Mouse (Mus musculus): ENCODE results near the gene Pla2g7. TPM values are rescaled to one million over a fixed set of nuclear protein-coding genes. Genes with fewer than 3 reads are reported as not detected.

Pla2g7 gene
- polyA plus RNA-seq, 2 experiments = 5.0 to 9.9 TPM

DNA sequence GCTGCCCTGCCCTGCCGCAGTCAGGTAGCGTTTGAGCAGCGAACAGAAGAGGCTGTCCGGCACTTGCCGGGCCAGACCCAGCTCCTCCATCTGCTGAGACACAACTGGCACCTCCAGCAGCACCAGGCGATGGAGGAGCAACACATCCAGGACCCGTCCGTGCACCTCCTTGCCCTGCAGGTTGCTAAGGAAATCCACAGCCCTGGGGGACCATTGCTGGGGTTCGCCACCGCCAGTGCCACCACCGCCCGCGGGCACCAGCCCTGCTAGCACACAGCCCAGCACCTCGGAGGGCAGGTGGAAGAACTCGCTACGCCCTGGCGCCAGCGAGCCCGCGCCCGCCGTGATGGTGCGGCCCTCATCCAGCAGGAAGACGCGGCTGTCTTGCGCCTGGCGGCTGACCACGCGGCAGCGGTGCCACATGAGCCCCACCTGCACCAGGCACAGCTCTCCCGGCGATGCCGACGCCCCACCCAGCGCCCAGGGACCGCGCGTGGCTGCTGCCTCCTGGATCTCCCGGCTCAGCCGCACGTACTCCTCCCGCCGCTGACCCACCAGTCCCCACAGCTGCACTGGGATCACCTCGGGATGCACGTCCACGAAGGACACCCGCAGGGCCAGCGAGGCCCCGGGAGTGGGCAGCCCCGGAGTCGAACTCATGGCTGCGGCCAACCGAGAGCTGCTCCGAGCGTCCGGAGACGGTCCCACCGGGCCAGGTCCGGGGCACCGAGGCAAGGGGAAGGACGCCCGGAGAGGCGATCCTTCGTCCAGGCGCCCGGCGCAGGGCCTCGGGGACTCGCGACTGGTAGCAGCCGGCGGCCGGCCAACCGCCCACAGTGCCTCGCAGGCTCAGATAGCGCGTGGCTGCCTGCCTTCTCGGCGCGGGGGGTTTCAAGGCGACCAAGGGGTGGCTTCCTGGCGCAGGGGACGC is 61.9 kb downstream of the Pla2g7 start, which contains the start of gene Tdrd6:
Tdrd6 (minus strand) TSS at position 804 of the 931 bp plus-strand sequence.
- no peak for ATAC-seq (ENCODE audit: insufficient read depth)
- no peak for DNase-seq (ENCODE audit: low read depth in 3 of 3, low spot score in 3 of 3)

DNA sequence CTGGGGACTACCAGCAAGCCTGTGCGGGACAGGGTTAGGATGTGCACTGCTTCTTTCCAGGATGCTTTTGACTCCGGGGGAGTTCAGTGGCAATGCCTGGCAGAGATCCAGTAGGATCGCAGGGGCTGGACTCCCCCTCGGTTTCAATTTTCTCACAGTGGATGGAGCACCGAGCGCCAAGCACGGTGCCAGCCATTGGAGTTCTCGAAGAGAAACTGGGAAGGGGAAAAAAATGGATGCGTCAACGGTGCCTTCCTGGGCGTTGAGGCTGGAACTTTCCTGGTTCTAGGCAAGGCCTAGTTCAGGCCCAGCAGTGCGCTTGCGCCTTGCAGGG is 62.5 kb downstream of the Pla2g7 start:
- no peak for ATAC-seq (ENCODE audit: insufficient read depth)
- no peaks in the 10 kb centered on the region for H3K4me1 ChIP-seq (replicated peaks; ENCODE audit: control insufficient read depth in 2 of 2, insufficient read depth in 2 of 2, low read length in 1 of 2)
- peaks cover 21% of the 10 kb centered on the region for H3K27me3 ChIP-seq (ENCODE audit: control insufficient read depth, insufficient read depth, low read length)
- H3K27ac ChIP-seq = no peak overlapping the region
- H3K4me3 ChIP-seq (ENCODE audit: insufficient read depth in 1 of 2, low read depth in 2 of 2, low read length in 2 of 2) = no peak overlapping the region
- WGBS (ENCODE audit: insufficient replicate concordance) = 52% methylated on average over 13 of the region's 13 CpGs
- no peak for TF ChIP-seq EP300 (IDR thresholded peaks at IDR 0.05; ENCODE audit: low read depth)
- no peak for TF ChIP-seq CTCF (IDR thresholded peaks at IDR 0.05; ENCODE audit: low read depth)
- H3K9ac ChIP-seq (replicated peaks) = no peak overlapping the region
- no peak for DNase-seq (ENCODE audit: low read depth in 3 of 3, low spot score in 3 of 3)
- H3K9me3 ChIP-seq (ENCODE audit: control insufficient read depth, low read length) = no peaks in the 10 kb centered on the region
- no peaks in the 10 kb centered on the region for H3K36me3 ChIP-seq (replicated peaks; ENCODE audit: control insufficient read depth, insufficient read depth, low read depth)
- no peak overlapping the region for H3K4me2 ChIP-seq (ENCODE audit: low read depth)

More for the DNA sequence above, 61.9 kb downstream of the Pla2g7 start, which contains the start of gene Tdrd6:
- Histone ChIP-seq H3K9ac (replicated peaks) (no peak within 1 kb of the TSS), H3K36me3 (replicated peaks; ENCODE audit: control insufficient read depth, insufficient read depth, low read depth) (no peaks in the 10 kb centered on the region), H3K4me3 (ENCODE audit: insufficient read depth in 1 of 2, low read depth in 2 of 2, low read length in 2 of 2) (no peak within 1 kb of the TSS; a peak in 1 of 4 replicates), H3K4me2 (ENCODE audit: low read depth) (peak within 1 kb of the TSS; percentile 28), H3K27ac (no peak within 1 kb of the TSS), H3K27me3 (ENCODE audit: control insufficient read depth, insufficient read depth, low read length) (peaks cover 21% of the 10 kb centered on the region), H3K4me1 (replicated peaks; ENCODE audit: control insufficient read depth in 2 of 2, insufficient read depth in 2 of 2, low read length in 1 of 2) (no peaks in the 10 kb centered on the region), H3K9me3 (ENCODE audit: control insufficient read depth, low read length) (no peaks in the 10 kb centered on the region)
- WGBS (ENCODE audit: insufficient replicate concordance) = 6% methylated on average over 83 of the region's 83 CpGs
- no peak for TF ChIP-seq EP300 (IDR thresholded peaks at IDR 0.05; ENCODE audit: low read depth)

DNA sequence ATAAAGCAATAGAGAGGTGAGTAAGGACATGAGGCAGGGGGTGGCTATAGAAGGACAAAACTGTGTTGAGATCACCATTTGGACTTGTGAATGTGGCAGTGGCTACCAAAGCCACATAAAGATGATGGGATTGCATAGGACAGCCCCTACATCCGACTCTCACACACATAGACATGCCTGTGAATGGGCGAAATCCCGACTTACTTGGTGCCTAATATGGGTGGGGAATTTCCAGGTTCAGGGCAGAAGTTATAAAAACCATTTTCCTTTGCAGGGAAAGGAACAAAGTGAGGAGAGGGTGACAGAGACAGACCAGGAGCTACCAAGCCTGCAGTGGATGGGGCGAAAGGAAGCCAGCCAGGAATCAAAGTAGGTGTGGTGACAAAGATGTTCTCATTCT is 69.2 kb downstream of the Pla2g7 start:
- TF ChIP-seq EP300 (IDR thresholded peaks at IDR 0.05; ENCODE audit: low read depth) = no peak
- TF ChIP-seq CTCF (IDR thresholded peaks at IDR 0.05; ENCODE audit: low read depth) = no peak
- WGBS (ENCODE audit: insufficient replicate concordance) = 67% methylated on average over 4 of the region's 4 CpGs
- no peaks in the 10 kb centered on the region for H3K4me1 ChIP-seq (replicated peaks; ENCODE audit: control insufficient read depth in 2 of 2, insufficient read depth in 2 of 2, low read length in 1 of 2)
- no peaks in the 10 kb centered on the region for H3K36me3 ChIP-seq (replicated peaks; ENCODE audit: control insufficient read depth, insufficient read depth, low read depth)
- H3K4me3 ChIP-seq (ENCODE audit: insufficient read depth in 1 of 2, low read depth in 2 of 2, low read length in 2 of 2) = no peak overlapping the region
- ATAC-seq (ENCODE audit: insufficient read depth) (no peak), DNase-seq (ENCODE audit: low read depth in 3 of 3, low spot score in 3 of 3) (no peak)
- H3K9ac ChIP-seq (replicated peaks) = no peak overlapping the region
- H3K27me3 ChIP-seq (ENCODE audit: control insufficient read depth, insufficient read depth, low read length) = no peaks in the 10 kb centered on the region
- H3K27ac ChIP-seq = no peak overlapping the region
- H3K4me2 ChIP-seq (ENCODE audit: low read depth) = no peak overlapping the region
- H3K9me3 ChIP-seq (ENCODE audit: control insufficient read depth, low read length) = no peaks in the 10 kb centered on the region

DNA sequence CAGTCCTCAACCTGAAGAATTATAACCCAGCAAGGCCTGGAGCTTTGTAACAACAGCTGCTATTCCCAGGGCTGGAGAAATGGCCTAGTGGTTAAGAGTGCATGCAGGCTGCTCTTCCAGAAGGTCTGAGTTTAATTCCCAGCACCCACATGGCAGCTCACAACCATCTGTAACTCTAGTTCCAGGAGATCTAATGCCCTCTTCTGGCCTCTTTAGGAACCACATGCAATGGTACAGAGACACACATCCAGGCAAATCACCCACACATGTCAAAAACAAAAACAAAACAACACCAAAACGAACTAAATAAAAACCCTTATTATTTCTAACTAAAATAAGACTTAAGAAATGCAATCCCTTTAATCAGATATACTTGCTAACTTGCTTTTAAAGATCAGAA is 72.9 kb downstream of the Pla2g7 start:
- ATAC-seq (ENCODE audit: insufficient read depth) = no peak
- peaks cover 0 to 4% of the 10 kb centered on the region in 2 experiments; a peak in 2 of 4 replicates for H3K4me1 ChIP-seq (replicated peaks; ENCODE audit: control insufficient read depth in 2 of 2, insufficient read depth in 2 of 2, low read length in 1 of 2)
- TF ChIP-seq CTCF (IDR thresholded peaks at IDR 0.05; ENCODE audit: low read depth) (no peak; the same call in 1 of the 2 replicates), EP300 (IDR thresholded peaks at IDR 0.05; ENCODE audit: low read depth) (no peak)
- no peak overlapping the region for H3K9ac ChIP-seq (replicated peaks)
- H3K27me3 ChIP-seq (ENCODE audit: control insufficient read depth, insufficient read depth, low read length) = no peaks in the 10 kb centered on the region
- no peaks in the 10 kb centered on the region for H3K36me3 ChIP-seq (replicated peaks; ENCODE audit: control insufficient read depth, insufficient read depth, low read depth)
- H3K4me2 ChIP-seq (ENCODE audit: low read depth) = no peak overlapping the region
- WGBS (ENCODE audit: insufficient replicate concordance) = 19% methylated on average over 1 of the region's 1 CpGs
- H3K27ac ChIP-seq = no peak overlapping the region
- DNase-seq (ENCODE audit: low read depth in 3 of 3, low spot score in 3 of 3) = no peak
- H3K9me3 ChIP-seq (ENCODE audit: control insufficient read depth, low read length) = no peaks in the 10 kb centered on the region
- H3K4me3 ChIP-seq (ENCODE audit: insufficient read depth in 1 of 2, low read depth in 2 of 2, low read length in 2 of 2) = no peak overlapping the region

DNA sequence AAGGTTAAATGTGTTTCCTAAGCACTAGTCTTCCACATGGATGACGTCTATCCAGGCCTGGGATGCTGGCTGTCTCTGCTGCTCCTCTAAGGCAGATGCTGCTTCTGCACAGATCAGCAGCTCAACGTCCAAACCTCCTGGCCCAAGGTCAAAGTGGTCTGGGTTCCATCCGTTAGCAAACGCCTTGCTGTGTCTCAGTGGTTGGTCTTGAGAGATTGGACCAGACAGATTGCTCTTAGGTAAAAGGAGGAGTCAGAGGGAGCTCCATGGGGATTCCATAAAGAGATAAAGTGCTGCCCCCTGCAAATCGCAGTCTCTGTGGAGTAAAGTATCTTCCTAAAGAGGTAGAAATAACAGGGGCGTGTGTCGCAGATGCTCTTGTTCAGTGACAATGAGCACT is 75.3 kb downstream of the Pla2g7 start:
- H3K27me3 ChIP-seq (ENCODE audit: control insufficient read depth, insufficient read depth, low read length) = no peaks in the 10 kb centered on the region
- H3K4me3 ChIP-seq (ENCODE audit: insufficient read depth in 1 of 2, low read depth in 2 of 2, low read length in 2 of 2) = no peak overlapping the region
- DNase-seq (ENCODE audit: low read depth in 3 of 3, low spot score in 3 of 3) (no peak), ATAC-seq (ENCODE audit: insufficient read depth) (no peak)
- no peaks in the 10 kb centered on the region for H3K9me3 ChIP-seq (ENCODE audit: control insufficient read depth, low read length)
- H3K4me2 ChIP-seq (ENCODE audit: low read depth) = no peak overlapping the region
- TF ChIP-seq EP300 (IDR thresholded peaks at IDR 0.05; ENCODE audit: low read depth) = no peak
- no peak for TF ChIP-seq CTCF (IDR thresholded peaks at IDR 0.05; ENCODE audit: low read depth)
- no peak overlapping the region for H3K27ac ChIP-seq
- no peak overlapping the region for H3K9ac ChIP-seq (replicated peaks)
- WGBS (ENCODE audit: insufficient replicate concordance) = 62% methylated on average over 7 of the region's 7 CpGs
- no peaks in the 10 kb centered on the region for H3K36me3 ChIP-seq (replicated peaks; ENCODE audit: control insufficient read depth, insufficient read depth, low read depth)
- H3K4me1 ChIP-seq (replicated peaks; ENCODE audit: control insufficient read depth in 2 of 2, insufficient read depth in 2 of 2, low read length in 1 of 2) = peaks cover 0 to 4% of the 10 kb centered on the region in 2 experiments; a peak in 2 of 4 replicates
